Mouse (Mus musculus) leukemia stem cell, adult 10-12 weeks (primary cell): ENCODE measurements around the gene 1810037I17Rik. TPM values are rescaled to one million over a fixed set of nuclear protein-coding genes. Genes with fewer than 3 reads are reported as not detected.

Source experiments
- polyA plus RNA-seq: library from polyadenylated mRNA; stranded (reverse); fragments of >175 nt; gene quantifications from 2 replicates; pipeline ENCODE4 v1.2.3, GENCODE M21; 2012; ENCODE audit warnings: low replicate concordance

The 1810037I17Rik gene
- polyA plus RNA-seq = 34.1 and 46.9 TPM in 2 replicates

GRCm38 (mm10) chr3:122924009-122924914 is at the start of gene 1810037I17Rik:
TSS of gene 1810037I17Rik (plus strand) at chr3:122924203.

GRCm38 (mm10) chr3:122894772-122895171 is 29.2 kb upstream of the 1810037I17Rik start, which contains the start of gene Fabp2:
TSS of gene Fabp2 (plus strand) at chr3:122895072.

GRCm38 (mm10) chr3:122919260-122919659 is 4.7 kb upstream of the 1810037I17Rik start, which contains the start of gene Gm10959:
TSS of gene Gm10959 (minus strand) at chr3:122919360.

Other genes with a start within 250 kb of the 1810037I17Rik start
- 0.19 TPM in 1 of 2 replicates, not detected in the other for gene Pde5a, start 195.3 kb upstream of the 1810037I17Rik start, polyA plus RNA-seq
- gene Fabp2, start 29.1 kb upstream of the 1810037I17Rik start, polyA plus RNA-seq = not detected in 2 replicates
- not detected in 2 replicates for gene Gm10959, start 4.8 kb upstream of the 1810037I17Rik start, polyA plus RNA-seq
- gene Usp53, start 60.3 kb downstream of the 1810037I17Rik start, polyA plus RNA-seq = 0.15 and 0.20 TPM in 2 replicates
- gene Myoz2, start 110.8 kb downstream of the 1810037I17Rik start, polyA plus RNA-seq = not detected in 2 replicates